In the genomic region with DNA sequence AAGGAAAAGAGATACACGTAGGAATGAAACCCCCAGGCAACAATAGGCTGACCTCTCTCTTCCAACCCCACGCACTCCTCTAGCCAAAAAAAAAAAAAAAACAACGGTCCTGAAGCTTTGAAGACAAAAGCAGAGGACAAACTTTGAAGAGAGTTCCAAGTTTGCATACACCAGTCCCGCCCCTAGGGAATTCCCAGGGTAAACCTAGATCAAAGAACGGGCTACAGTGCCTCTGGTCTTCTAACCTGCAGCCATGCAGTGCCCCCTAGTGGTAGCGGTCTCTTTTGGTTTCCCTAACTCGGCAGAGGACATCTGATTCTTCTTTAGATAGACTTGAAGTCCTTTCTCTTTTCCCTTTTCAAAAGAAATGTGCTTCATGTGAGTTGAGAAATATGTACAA, we compare ENCODE assay signal across 8 mouse cellular contexts. TPM values are rescaled to one million over a fixed set of nuclear protein-coding genes. Genes with fewer than 3 reads are reported as not detected.
DNase-seq lines count a peak whose midpoint lies in the region; ATAC-seq and TF ChIP-seq lines count a peak whose summit lies in the region.

No protein-coding gene starts in this region.

- no peak overlapping the region for H3K27ac ChIP-seq in forebrain, embryonic 12.5 days
- no peak overlapping the region for H3K27ac ChIP-seq in heart, postnatal 0 days (ENCODE audit: low read depth)
- H3K27ac ChIP-seq in liver, embryonic 15.5 days (replicated peaks) = no peak overlapping the region
- H3K27ac ChIP-seq in neural tube, embryonic 13.5 days (replicated peaks) = no peak overlapping the region
- no peak overlapping the region for H3K27ac ChIP-seq in testis, adult 2 months (ENCODE audit: control insufficient read depth, insufficient read depth, low read depth, low read length)

- peak; percentile 92 for TF ChIP-seq CTCF in heart, postnatal 0 days (IDR thresholded peaks at IDR 0.05; ENCODE audit: low read depth)
- peak; percentile 75; the same call in 1 of the 2 replicates for TF ChIP-seq CTCF in testis, adult 2 months (IDR thresholded peaks at IDR 0.05; ENCODE audit: control insufficient read depth, insufficient read depth, insufficient replicate concordance, low read depth, low read length)

- H3K4me3 ChIP-seq in forebrain, embryonic 12.5 days (replicated peaks) = no peak overlapping the region
- no peak overlapping the region for H3K4me3 ChIP-seq in heart, postnatal 0 days (ENCODE audit: low read depth, low read length)
- H3K4me3 ChIP-seq in liver, embryonic 15.5 days (replicated peaks) = no peak overlapping the region
- no peak overlapping the region for H3K4me3 ChIP-seq in neural tube, embryonic 13.5 days
- H3K4me3 ChIP-seq in testis, adult 2 months (ENCODE audit: control insufficient read depth, low read depth, low read length) = no peak overlapping the region

- no peaks in the 10 kb centered on the region for H3K4me1 ChIP-seq in forebrain, embryonic 12.5 days
- no peaks in the 10 kb centered on the region for H3K4me1 ChIP-seq in heart, postnatal 0 days (ENCODE audit: control insufficient read depth, insufficient read depth)
- H3K4me1 ChIP-seq in liver, embryonic 15.5 days (replicated peaks) = 0 out of 2 replicates have a peak, but pooled peaks cover 4% of the 10 kb centered on the region
- no peaks in the 10 kb centered on the region; the same call in 1 of the 2 replicates for H3K4me1 ChIP-seq in neural tube, embryonic 13.5 days (replicated peaks)
- H3K4me1 ChIP-seq in testis, adult 2 months (ENCODE audit: control insufficient read depth, insufficient read depth, low read length) = no peaks in the 10 kb centered on the region

- ATAC-seq in forebrain, embryonic 12.5 days (ENCODE audit: low FRiP score) = peak; percentile 64; the same call in 1 of the 2 replicates
- peak; percentile 78 for ATAC-seq in heart, postnatal 0 days (ENCODE audit: insufficient read depth, low read depth)
- ATAC-seq in liver, embryonic 15.5 days (ENCODE audit: insufficient read depth) = peak; percentile 47; the same call in 1 of the 2 replicates
- ATAC-seq in neural tube, embryonic 13.5 days (ENCODE audit: low read depth) = peak; percentile 79

- 2% methylated on average over 7 of the region's 7 CpGs for WGBS in forebrain, embryonic 12.5 days
- WGBS in heart, postnatal 0 days = 2% methylated on average over 7 of the region's 7 CpGs
- WGBS in liver, embryonic 15.5 days (ENCODE audit: insufficient replicate concordance) = 2% methylated on average over 7 of the region's 7 CpGs
- 2% methylated on average over 7 of the region's 7 CpGs for whole genome bisulfite sequencing in neural tube, embryonic 13.5 days

- no peak overlapping the region for H3K9ac ChIP-seq in forebrain, embryonic 12.5 days
- no peak overlapping the region for H3K9ac ChIP-seq in heart, postnatal 0 days (replicated peaks; ENCODE audit: low read depth, low read length)
- no peak overlapping the region for H3K9ac ChIP-seq in liver, embryonic 15.5 days
- H3K9ac ChIP-seq in neural tube, embryonic 13.5 days = no peak overlapping the region

- no peak for TF ChIP-seq POLR2A in testis, adult 2 months (IDR thresholded peaks at IDR 0.05; ENCODE audit: control insufficient read depth, low read depth, low read length)

- H3K9me3 ChIP-seq in forebrain, embryonic 12.5 days = no peaks in the 10 kb centered on the region
- no peaks in the 10 kb centered on the region for H3K9me3 ChIP-seq in heart, postnatal 0 days (replicated peaks; ENCODE audit: control insufficient read depth, low read length)
- no peaks in the 10 kb centered on the region for H3K9me3 ChIP-seq in liver, embryonic 15.5 days (replicated peaks)
- H3K9me3 ChIP-seq in neural tube, embryonic 13.5 days = 0 out of 2 replicates have a peak, but pooled peaks cover 5% of the 10 kb centered on the region

- H3K27me3 ChIP-seq in forebrain, embryonic 12.5 days = no peaks in the 10 kb centered on the region; the same call in 1 of the 2 replicates
- no peaks in the 10 kb centered on the region for H3K27me3 ChIP-seq in heart, postnatal 0 days (ENCODE audit: control insufficient read depth, insufficient read depth, low read length)
- no peaks in the 10 kb centered on the region; the same call in 1 of the 2 replicates for H3K27me3 ChIP-seq in liver, embryonic 15.5 days
- no peaks in the 10 kb centered on the region for H3K27me3 ChIP-seq in neural tube, embryonic 13.5 days
- H3K27me3 ChIP-seq in testis, adult 2 months (ENCODE audit: control insufficient read depth, insufficient read depth, low read length) = no peaks in the 10 kb centered on the region

- DNase-seq in CD4-positive, CD25-positive, alpha-beta regulatory T cell, adult 2 months (ENCODE audit: low read depth, low spot score) = peak; percentile 93
- DNase-seq in brain, embryonic 18.5 days (ENCODE audit: low read depth, low spot score) = peak; percentile 75
- peak; percentile 90 for DNase-seq in heart, postnatal 0 days (ENCODE audit: low spot score)
- DNase-seq in kidney, postnatal 36 days = peak; percentile 87 to 96

- no peak overlapping the region for H3K4me2 ChIP-seq in forebrain, embryonic 12.5 days
- H3K4me2 ChIP-seq in heart, postnatal 0 days (ENCODE audit: low read depth, low read length) = peak overlapping the region; percentile 40
- peak overlapping the region; percentile 7; the same call in 1 of the 2 replicates for H3K4me2 ChIP-seq in liver, embryonic 15.5 days
- no peak overlapping the region for H3K4me2 ChIP-seq in neural tube, embryonic 13.5 days

- no peaks in the 10 kb centered on the region for H3K36me3 ChIP-seq in forebrain, embryonic 12.5 days (replicated peaks)
- H3K36me3 ChIP-seq in heart, postnatal 0 days (replicated peaks; ENCODE audit: control insufficient read depth, insufficient read depth, low read length) = no peaks in the 10 kb centered on the region
- no peaks in the 10 kb centered on the region for H3K36me3 ChIP-seq in liver, embryonic 15.5 days (replicated peaks)
- no peaks in the 10 kb centered on the region for H3K36me3 ChIP-seq in neural tube, embryonic 13.5 days
- no peaks in the 10 kb centered on the region for H3K36me3 ChIP-seq in testis, adult 2 months (ENCODE audit: control insufficient read depth, insufficient read depth, low read length)

- TF ChIP-seq EP300 in heart, postnatal 0 days (IDR thresholded peaks at IDR 0.05; ENCODE audit: low read depth) = no peak

RNA-seq across cellular contexts. Expression of a gene that starts 8.8 kb away (rescaled TPM):
- polyA plus RNA-seq in forebrain, embryonic 12.5 days (2016; fragmentation: Nextera tagmentation; extraction: Ambion mirVana) = not detected in 2 replicates
- not detected in 2 replicates for total RNA-seq in heart, postnatal 0 days (2014; rRNA removed; ENCODE audit: low replicate concordance)
- not detected in 2 replicates for polyA plus RNA-seq in heart, postnatal 0 days (2015; fragmentation: Nextera tagmentation; extraction: Ambion mirVana)
- 0.24 and 0.26 TPM in 2 replicates for polyA plus RNA-seq in liver, embryonic 15.5 days (2015; fragmentation: Nextera tagmentation; extraction: Ambion mirVana)
- not detected in 2 replicates for polyA plus RNA-seq in neural tube, embryonic 13.5 days (2015; fragmentation: Nextera tagmentation; extraction: Ambion mirVana)
- 1,427 and 1,457 TPM in 2 replicates for polyA plus RNA-seq in testis, adult 2 months (2012; rRNA removed)

RNA-seq across cellular contexts. Expression of a gene that starts 37.9 kb away (rescaled TPM):
- polyA plus RNA-seq in forebrain, embryonic 12.5 days (2016; fragmentation: Nextera tagmentation; extraction: Ambion mirVana) = 0.43 and 0.73 TPM in 2 replicates
- not detected in 2 replicates for total RNA-seq in heart, postnatal 0 days (2014; rRNA removed; ENCODE audit: low replicate concordance)
- not detected in 2 replicates for polyA plus RNA-seq in heart, postnatal 0 days (2015; fragmentation: Nextera tagmentation; extraction: Ambion mirVana)
- polyA plus RNA-seq in liver, embryonic 15.5 days (2015; fragmentation: Nextera tagmentation; extraction: Ambion mirVana) = 24.0 and 28.1 TPM in 2 replicates
- polyA plus RNA-seq in neural tube, embryonic 13.5 days (2015; fragmentation: Nextera tagmentation; extraction: Ambion mirVana) = 2.7 and 3.2 TPM in 2 replicates
- 0.18 and 0.19 TPM in 2 replicates for polyA plus RNA-seq in testis, adult 2 months (2012; rRNA removed)

RNA-seq across cellular contexts. Expression of a gene that starts 47.0 kb away (rescaled TPM):
- polyA plus RNA-seq in forebrain, embryonic 12.5 days (2016; fragmentation: Nextera tagmentation; extraction: Ambion mirVana) = 0.05 TPM in 1 of 2 replicates, not detected in the other
- total RNA-seq in heart, postnatal 0 days (2014; rRNA removed; ENCODE audit: low replicate concordance) = 0.15 TPM in 1 of 2 replicates, not detected in the other
- 0.04 TPM in 1 of 2 replicates, not detected in the other for polyA plus RNA-seq in heart, postnatal 0 days (2015; fragmentation: Nextera tagmentation; extraction: Ambion mirVana)
- polyA plus RNA-seq in liver, embryonic 15.5 days (2015; fragmentation: Nextera tagmentation; extraction: Ambion mirVana) = 0.02 and 0.09 TPM in 2 replicates
- 0.12 TPM in 1 of 2 replicates, not detected in the other for polyA plus RNA-seq in neural tube, embryonic 13.5 days (2015; fragmentation: Nextera tagmentation; extraction: Ambion mirVana)
- polyA plus RNA-seq in testis, adult 2 months (2012; rRNA removed) = 4.2 and 5.2 TPM in 2 replicates

RNA-seq across cellular contexts. Expression of a gene that starts 56.4 kb away (rescaled TPM):
- 202 and 214 TPM in 2 replicates for polyA plus RNA-seq in forebrain, embryonic 12.5 days (2016; fragmentation: Nextera tagmentation; extraction: Ambion mirVana)
- 58.3 and 101 TPM in 2 replicates for total RNA-seq in heart, postnatal 0 days (2014; rRNA removed; ENCODE audit: low replicate concordance)
- 110 and 116 TPM in 2 replicates for polyA plus RNA-seq in heart, postnatal 0 days (2015; fragmentation: Nextera tagmentation; extraction: Ambion mirVana)
- polyA plus RNA-seq in liver, embryonic 15.5 days (2015; fragmentation: Nextera tagmentation; extraction: Ambion mirVana) = 88.6 and 90.5 TPM in 2 replicates
- polyA plus RNA-seq in neural tube, embryonic 13.5 days (2015; fragmentation: Nextera tagmentation; extraction: Ambion mirVana) = 181 and 201 TPM in 2 replicates
- 34.6 and 44.0 TPM in 2 replicates for polyA plus RNA-seq in testis, adult 2 months (2012; rRNA removed)

Comparison
In these comparisons a context has a peak if more than half of its experiments do, and no peak if none do; other contexts are left out.
1. H3K4me2 ChIP-seq: peak in heart, postnatal 0 days (single experiment) and liver, embryonic 15.5 days (single experiment); none in forebrain, embryonic 12.5 days (single experiment) and neural tube, embryonic 13.5 days (single experiment).
2. RNA of a gene that starts 8.8 kb away (polyA plus RNA-seq): 1,427 to 1,457 TPM in testis, adult 2 months; 0.24 to 0.26 TPM in liver, embryonic 15.5 days, not detected in forebrain, embryonic 12.5 days, not detected in heart, postnatal 0 days and not detected in neural tube, embryonic 13.5 days; every median in the first group is over 1,000 times any median in the second.
3. Peak in every context shown above with its lines, with median percentiles within 50 percentile points of each other: DNase-seq and ATAC-seq.